Mouse (Mus musculus) liver, embryonic 14.5 days (tissue): ENCODE results near the gene Smg6. TPM values are rescaled to one million over a fixed set of nuclear protein-coding genes. Genes with fewer than 3 reads are reported as not detected.

Experiments
- ATAC-seq: fragments of 200-750 bp; cut with Nextera tagmentation; 2 replicates; pipeline ENCODE4 v1.8.0; 2017; ENCODE audit warnings: moderate number of reproducible peaks, mild to moderate bottlenecking, moderate library complexity; ENCODE audit not compliant: insufficient read depth
- DNase-seq, 3 experiments: peaks; one replicate each; pipeline ENCODE4 v3.0.0-alpha.2; 2012 to 2013; ENCODE audit warnings: low read depth in 3 of 3, low spot score in 3 of 3
- H3K27ac ChIP-seq: fragments of 300-500 bp; sonication (generic); 2 replicates; pipeline ENCODE4 v1.5.1; 2014; ENCODE audit warnings: moderate library complexity, mild to moderate bottlenecking, control low read depth, inconsistent platforms
- H3K27me3 ChIP-seq: fragments of 300-500 bp; sonication (generic); 2 replicates; pipeline ENCODE4 v1.6.1; 2014; ENCODE audit warnings: mild to moderate bottlenecking, low read length, moderate library complexity; ENCODE audit not compliant: control insufficient read depth, insufficient read depth
- H3K36me3 ChIP-seq: fragments of 300-500 bp; sonication (generic); replicated peaks from 2 replicates; pipeline ENCODE4 v1.6.1; 2014; ENCODE audit warnings: low read depth; ENCODE audit not compliant: control insufficient read depth, insufficient read depth
- H3K4me1 ChIP-seq, 2 experiments: fragments of 200-500 bp in 1 of 2; fragments of 300-500 bp in 1 of 2; sonication (generic) in 1 of 2; replicated peaks; 2 replicates each; pipeline ENCODE4 v1.6.1; 2012 to 2014; ENCODE audit warnings: antibody characterized with exemption in 1 of 2, inconsistent platforms in 1 of 2, low read length in 1 of 2; ENCODE audit not compliant: control insufficient read depth in 2 of 2, insufficient read depth in 2 of 2
- H3K4me2 ChIP-seq: fragments of 300-500 bp; sonication (generic); 2 replicates; pipeline ENCODE4 v1.6.1; 2014; ENCODE audit warnings: low read depth, mild to moderate bottlenecking, control low read depth, moderate library complexity
- H3K4me3 ChIP-seq, 2 experiments: fragments of 200-500 bp in 1 of 2; fragments of 300-500 bp in 1 of 2; sonication (generic) in 1 of 2; 2 replicates each; pipeline ENCODE4 v1.5.1; 2012 to 2014; ENCODE audit warnings: low read depth in 2 of 2, low read length in 2 of 2, mild to moderate bottlenecking in 2 of 2, control low read depth in 1 of 2, inconsistent platforms in 1 of 2, moderate library complexity in 1 of 2; ENCODE audit not compliant: insufficient read depth in 1 of 2
- H3K9ac ChIP-seq: fragments of 300-500 bp; sonication (generic); replicated peaks from 2 replicates; pipeline ENCODE4 v1.6.1; 2014; ENCODE audit warnings: mild to moderate bottlenecking, control low read depth, moderate library complexity
- H3K9me3 ChIP-seq: fragments of 300-500 bp; sonication (generic); 2 replicates; pipeline ENCODE4 v1.6.1; 2016; ENCODE audit warnings: low read length, mixed read lengths; ENCODE audit not compliant: control insufficient read depth
- CTCF ChIP-seq: IDR thresholded peaks from 2 replicates; pipeline ENCODE4 v1.5.1; 2016; ENCODE audit warnings: antibody characterized with exemption, low read depth, control low read depth
- EP300 ChIP-seq: IDR thresholded peaks from 2 replicates; pipeline ENCODE4 v1.6.1; 2016; ENCODE audit warnings: antibody characterized with exemption, low read depth
- WGBS: fragments of 180-500 bp; shearing (Covaris S2); extraction: QIAGEN DNeasy Blood & Tissue Kit; methylation state at CpG from one replicate; pipeline ENCODE4 v1.1.7; 2014; ENCODE audit not compliant: insufficient replicate concordance; 5-methylcytosine and 5-hydroxymethylcytosine counted together
- polyA plus RNA-seq, 2 experiments: library from polyadenylated mRNA; depleted of rRNA in 1 of 2; stranded (reverse) in 1 of 2; unstranded in 1 of 2; fragments of >200 nt; fragmentation: Nextera tagmentation in 1 of 2; extraction: Ambion mirVana in 1 of 2; gene quantifications; 2 replicates each; pipeline versions ENCODE4 v1.2.1 to v1.2.3; 2012 to 2014

The Smg6 gene
- polyA plus RNA-seq, 2 experiments = 3.2 to 5.9 TPM

DNA sequence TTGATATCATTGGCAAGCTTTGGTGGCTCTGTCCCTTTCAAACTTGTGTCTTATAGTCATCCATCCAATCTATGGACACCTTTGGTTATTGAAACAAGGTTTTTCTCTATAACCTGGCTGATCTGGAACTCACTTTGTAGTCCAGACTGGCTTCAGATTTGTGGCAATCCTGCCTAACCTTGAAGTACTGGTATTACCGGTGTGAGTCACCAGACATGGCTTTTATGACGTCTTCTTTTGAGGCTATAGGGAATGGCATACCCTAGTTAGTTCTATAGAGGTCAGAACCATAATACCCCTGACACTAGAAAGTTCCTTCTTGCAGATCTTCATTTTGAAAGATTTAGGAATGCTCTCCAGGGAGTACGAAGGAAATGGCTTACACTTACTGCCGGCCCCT is 120.2 kb downstream of the Smg6 start:
- Histone ChIP-seq H3K9ac (no peak overlapping the region), H3K36me3 (no peaks in the 10 kb centered on the region; the same call in 1 of the 2 replicates), H3K4me1 (peaks cover 0 to 20% of the 10 kb centered on the region in 2 experiments; a peak in 2 of 4 replicates), H3K27me3 (no peaks in the 10 kb centered on the region), H3K27ac (no peak overlapping the region), H3K4me2 (no peak overlapping the region), H3K9me3 (no peaks in the 10 kb centered on the region), H3K4me3 (no peak overlapping the region)
- ATAC-seq (no peak), DNase-seq (no peak)
- TF ChIP-seq EP300 (no peak), CTCF (no peak)
- 83% methylated on average over 4 of the region's 4 CpGs for WGBS

DNA sequence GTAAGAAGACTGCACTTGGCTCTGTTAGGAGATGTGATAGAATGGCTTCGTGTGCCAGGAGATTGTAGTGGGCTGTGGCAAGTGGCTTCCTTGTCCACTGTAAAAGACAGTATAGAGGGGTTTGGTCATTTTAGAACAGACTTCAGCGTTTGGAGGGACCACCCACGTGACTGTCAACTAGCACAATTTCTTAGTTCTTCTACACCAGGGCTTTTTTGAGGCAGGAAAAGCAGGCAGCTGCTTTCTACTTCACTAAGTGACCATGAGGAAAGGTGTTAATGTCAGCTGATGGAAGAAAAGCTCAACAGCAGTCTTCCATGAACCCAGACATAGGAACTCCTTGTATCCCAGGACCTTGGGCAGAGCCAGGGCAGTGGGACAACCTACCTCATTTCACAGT is 121.0 kb downstream of the Smg6 start:
- no peak overlapping the region for H3K27ac ChIP-seq
- no peak for TF ChIP-seq EP300
- no peak for TF ChIP-seq CTCF
- H3K36me3 ChIP-seq = no peaks in the 10 kb centered on the region; the same call in 1 of the 2 replicates
- H3K9ac ChIP-seq = no peak overlapping the region
- H3K4me3 ChIP-seq = no peak overlapping the region
- ATAC-seq (no peak), DNase-seq (no peak)
- no peaks in the 10 kb centered on the region for H3K27me3 ChIP-seq
- peaks cover 0 to 24% of the 10 kb centered on the region in 2 experiments; a peak in 3 of 4 replicates for H3K4me1 ChIP-seq
- H3K9me3 ChIP-seq = no peaks in the 10 kb centered on the region
- WGBS = 65% methylated on average over 3 of the region's 3 CpGs
- no peak overlapping the region for H3K4me2 ChIP-seq

- Histone ChIP-seq H3K36me3 (no peaks in the 10 kb centered on the region; the same call in 1 of the 2 replicates), H3K27me3 (no peaks in the 10 kb centered on the region), H3K27ac (no peak overlapping the region), H3K9me3 (no peaks in the 10 kb centered on the region), H3K9ac (no peak overlapping the region), H3K4me1 (peaks cover 0 to 26% of the 10 kb centered on the region in 2 experiments; a peak in 3 of 4 replicates), H3K4me3 (no peak overlapping the region), H3K4me2 (no peak overlapping the region)
- 78% methylated on average over 6 of the region's 6 CpGs for WGBS
- ATAC-seq (no peak), DNase-seq (no peak)
- TF ChIP-seq EP300 (no peak), CTCF (no peak)
Observed at GRCm38 (mm10) chr11:75047066-75047465, 121.4 kb downstream of the Smg6 start.

DNA sequence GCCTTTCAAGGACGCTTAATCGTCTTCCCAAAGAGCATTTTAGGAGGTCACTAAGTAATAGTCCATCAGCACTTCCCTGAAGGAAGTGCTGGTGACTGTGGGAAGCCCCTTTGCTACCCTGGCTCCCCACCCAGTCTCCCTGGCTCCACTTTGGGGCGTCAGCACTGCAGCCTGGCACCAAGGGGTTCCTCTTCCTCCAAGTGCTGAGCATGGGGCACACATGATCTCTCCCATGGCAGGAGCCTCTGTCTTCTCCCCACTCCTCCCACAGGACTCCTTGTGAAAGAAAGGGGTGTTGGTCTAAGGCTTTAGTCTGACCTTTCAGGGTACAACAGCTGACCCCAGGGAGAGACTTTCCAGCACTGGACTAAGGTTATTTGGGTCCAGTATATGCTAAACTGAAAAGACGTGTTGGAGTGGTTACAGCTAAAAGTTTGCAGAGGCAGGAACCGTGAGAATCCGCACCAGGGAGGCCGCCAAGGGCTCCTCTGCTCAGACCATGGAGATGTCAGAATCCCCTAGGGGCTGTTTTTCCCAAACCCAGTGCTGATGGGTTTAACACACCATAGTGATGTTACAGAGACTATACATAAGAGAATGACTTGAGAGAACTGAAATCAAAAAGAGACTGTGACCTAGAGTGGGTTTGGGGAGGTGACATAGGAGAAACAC is 122.2 kb downstream of the Smg6 start:
- no peak overlapping the region for H3K4me3 ChIP-seq
- ATAC-seq = no peak
- no peak for DNase-seq
- no peak overlapping the region for H3K4me2 ChIP-seq
- H3K27ac ChIP-seq = no peak overlapping the region
- H3K36me3 ChIP-seq = no peaks in the 10 kb centered on the region
- WGBS = 79% methylated on average over 7 of the region's 7 CpGs
- peaks cover 0 to 29% of the 10 kb centered on the region in 2 experiments; a peak in 3 of 4 replicates for H3K4me1 ChIP-seq
- no peaks in the 10 kb centered on the region for H3K9me3 ChIP-seq
- TF ChIP-seq CTCF (no peak), EP300 (no peak)
- no peak overlapping the region for H3K9ac ChIP-seq
- H3K27me3 ChIP-seq = no peaks in the 10 kb centered on the region

- H3K4me1 ChIP-seq = peaks cover 0 to 31% of the 10 kb centered on the region in 2 experiments; a peak in 3 of 4 replicates
- 38% methylated on average over 2 of the region's 2 CpGs for WGBS
- DNase-seq = no peak
Observed at GRCm38 (mm10) chr11:75049146-75049545, 123.5 kb downstream of the Smg6 start.

More at GRCm38 (mm10) chr11:75049146-75049545, 123.5 kb downstream of the Smg6 start:
- no peaks in the 10 kb centered on the region for H3K36me3 ChIP-seq
- H3K27me3 ChIP-seq = no peaks in the 10 kb centered on the region
- no peak overlapping the region for H3K9ac ChIP-seq
- no peak overlapping the region for H3K4me2 ChIP-seq
- no peak for ATAC-seq
- TF ChIP-seq EP300 (no peak), CTCF (no peak)
- no peaks in the 10 kb centered on the region for H3K9me3 ChIP-seq
- H3K4me3 ChIP-seq = no peak overlapping the region
- no peak overlapping the region for H3K27ac ChIP-seq
